ENCODE assay signal across 7 mouse cellular contexts in the genomic region with DNA sequence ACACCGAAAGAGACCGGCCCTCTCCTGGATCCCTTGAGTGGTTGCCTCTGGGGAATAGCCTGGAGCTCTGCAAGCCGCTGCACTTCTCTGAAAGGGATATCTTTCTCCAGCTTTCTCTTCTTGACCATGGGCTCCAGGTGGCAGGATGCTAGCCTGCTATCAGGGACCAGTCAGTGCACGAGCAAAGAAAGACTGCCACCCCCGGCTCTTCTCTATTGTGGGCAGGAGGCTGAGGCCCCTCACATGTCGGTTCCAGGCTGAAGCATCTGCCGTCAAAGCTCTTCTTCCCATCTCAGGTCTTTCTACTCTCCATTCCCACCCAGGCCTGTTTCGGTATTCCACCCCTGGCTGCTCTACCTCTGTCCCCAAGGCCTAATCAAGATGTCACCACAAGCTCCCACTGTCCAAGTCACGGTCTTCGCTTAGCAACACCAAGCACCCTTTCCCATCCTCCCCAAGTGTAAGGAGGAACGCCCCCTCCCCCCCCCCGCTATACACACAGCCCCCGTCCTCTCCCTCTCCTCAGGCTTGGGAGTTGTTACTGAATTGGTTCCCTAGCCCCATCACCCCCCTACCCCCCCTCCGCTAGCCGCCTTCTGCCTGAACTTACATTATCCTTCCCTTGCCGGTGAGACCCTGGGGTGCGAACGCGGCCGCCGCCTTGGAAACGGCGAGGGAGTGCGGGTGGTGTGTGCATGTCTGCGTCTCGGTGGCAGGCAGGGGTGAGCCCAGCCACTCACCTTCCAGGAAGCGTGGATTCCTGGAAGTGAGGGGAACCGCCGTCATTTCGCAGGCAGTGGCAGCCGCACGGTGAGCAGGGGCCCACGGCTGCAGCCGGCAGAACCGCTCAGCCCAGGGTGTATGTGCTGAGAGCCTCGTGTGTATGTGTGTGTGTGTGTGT. TPM values are rescaled to one million over a fixed set of nuclear protein-coding genes. Genes with fewer than 3 reads are reported as not detected.
DNase-seq lines count a peak whose midpoint lies in the region; ATAC-seq and TF ChIP-seq lines count a peak whose summit lies in the region.

A gene (minus strand): TSS at position 881 of the 901 bp plus-strand sequence.

- peak within 1 kb of the TSS; percentile 81 for H3K9ac ChIP-seq in forebrain, embryonic 13.5 days
- H3K9ac ChIP-seq in hindbrain, embryonic 13.5 days: peak within 1 kb of the TSS; percentile 85

- H3K36me3 ChIP-seq in forebrain, embryonic 13.5 days (ENCODE audit: poor library complexity, severe bottlenecking): peaks cover 20% of the 10 kb centered on the region
- peaks cover 21% of the 10 kb centered on the region for H3K36me3 ChIP-seq in hindbrain, embryonic 13.5 days
- no peaks in the 10 kb centered on the region for H3K36me3 ChIP-seq in megakaryocyte, embryonic 14.5 days (replicated peaks; ENCODE audit: low read length)
- no peaks in the 10 kb centered on the region for H3K36me3 ChIP-seq in small intestine, adult 2 months (ENCODE audit: control insufficient read depth, insufficient read depth, low read length)

- TF ChIP-seq CTCF in small intestine, adult 2 months (IDR thresholded peaks at IDR 0.05; ENCODE audit: extremely low read depth, insufficient read length, insufficient replicate concordance, low read depth, low read length): no peak

- peak within 1 kb of the TSS; percentile 84 for H3K4me2 ChIP-seq in forebrain, embryonic 13.5 days
- peak within 1 kb of the TSS; percentile 73 for H3K4me2 ChIP-seq in hindbrain, embryonic 13.5 days

- no peaks in the 10 kb centered on the region for H3K27me3 ChIP-seq in forebrain, embryonic 13.5 days
- H3K27me3 ChIP-seq in hindbrain, embryonic 13.5 days: no peaks in the 10 kb centered on the region
- peaks cover 62% of the 10 kb centered on the region for H3K27me3 ChIP-seq in megakaryocyte, embryonic 14.5 days (replicated peaks)
- H3K27me3 ChIP-seq in small intestine, adult 2 months (ENCODE audit: control insufficient read depth, insufficient read depth, low read length): peaks cover 9% of the 10 kb centered on the region; the same call in 1 of the 2 replicates

- H3K4me3 ChIP-seq in forebrain, embryonic 13.5 days: peak within 1 kb of the TSS; percentile 58
- peak within 1 kb of the TSS; percentile 60 for H3K4me3 ChIP-seq in hindbrain, embryonic 13.5 days
- H3K4me3 ChIP-seq in megakaryocyte, embryonic 14.5 days (replicated peaks): peak within 1 kb of the TSS; percentile 91
- peak within 1 kb of the TSS; percentile 73 for H3K4me3 ChIP-seq in small intestine, adult 2 months (ENCODE audit: low read depth, low read length)

- WGBS in forebrain, embryonic 13.5 days: 1% methylated on average over 36 of the region's 36 CpGs
- 2% methylated on average over 34 of the region's 36 CpGs for WGBS in hindbrain, embryonic 13.5 days
- WGBS in small intestine, adult 2 months: 21% methylated on average over 35 of the region's 36 CpGs

- peak; percentile 80 for DNase-seq in MN1 (ENCODE audit: low spot score)
- DNase-seq in brain, adult 2 months (ENCODE audit: low read depth, low spot score): peak; percentile 78
- peak in 1 of 2 experiments; percentile 54 for DNase-seq in left cerebral cortex, adult 8-10 months (ENCODE audit: low spot score in 2 of 2)

- peak; percentile 87 for ATAC-seq in forebrain, embryonic 13.5 days
- ATAC-seq in hindbrain, embryonic 13.5 days (ENCODE audit: low FRiP score): peak; percentile 83

- no peaks in the 10 kb centered on the region for H3K9me3 ChIP-seq in forebrain, embryonic 13.5 days (replicated peaks)
- no peaks in the 10 kb centered on the region for H3K9me3 ChIP-seq in hindbrain, embryonic 13.5 days
- H3K9me3 ChIP-seq in megakaryocyte, embryonic 14.5 days: no peaks in the 10 kb centered on the region

- H3K4me1 ChIP-seq in forebrain, embryonic 13.5 days: peaks cover 29% of the 10 kb centered on the region
- H3K4me1 ChIP-seq in hindbrain, embryonic 13.5 days (replicated peaks): peaks cover 47% of the 10 kb centered on the region
- H3K4me1 ChIP-seq in megakaryocyte, embryonic 14.5 days: peaks cover 24% of the 10 kb centered on the region
- H3K4me1 ChIP-seq in small intestine, adult 2 months (ENCODE audit: control insufficient read depth, insufficient read depth, insufficient read length, low read length): peaks cover 4% of the 10 kb centered on the region; the same call in 1 of the 2 replicates

- H3K27ac ChIP-seq in forebrain, embryonic 13.5 days: peak within 1 kb of the TSS; percentile 92
- H3K27ac ChIP-seq in hindbrain, embryonic 13.5 days: peak within 1 kb of the TSS; percentile 96
- H3K27ac ChIP-seq in small intestine, adult 2 months (ENCODE audit: insufficient read depth, low read depth, low read length): no peak within 1 kb of the TSS; the same call in 1 of the 2 replicates

- no peak for TF ChIP-seq POLR2A in small intestine, adult 2 months (IDR thresholded peaks at IDR 0.05; ENCODE audit: low read depth, low read length)

RNA-seq across cellular contexts. Expression of the gene that starts here (rescaled TPM):
- 7.3 and 8.1 TPM in 2 replicates for polyA plus RNA-seq in forebrain, embryonic 13.5 days (2015; fragmentation: Nextera tagmentation; extraction: Ambion mirVana)
- polyA plus RNA-seq in hindbrain, embryonic 13.5 days (2015; fragmentation: Nextera tagmentation; extraction: Ambion mirVana): 14.6 and 15.2 TPM in 2 replicates
- 10 to 100 TPM; 12.0 to 15.9 (median 13.8) TPM for total RNA-seq in left cerebral cortex, adult 8-10 months (2022)
- polyA plus RNA-seq in megakaryocyte, embryonic 14.5 days (2012; ENCODE audit: insufficient read depth, low replicate concordance): 0.37 TPM in 1 of 2 replicates, not detected in the other
- polyA plus RNA-seq in small intestine, adult 2 months (2012; rRNA removed): 0.65 and 0.95 TPM in 2 replicates
